Mouse (Mus musculus): ENCODE measurements around the gene Fbln7. TPM values are rescaled to one million over a fixed set of nuclear protein-coding genes. Genes with fewer than 3 reads are reported as not detected.
A peak's percentile ranks its signal among the peaks of the same experiment; 100 is the strongest.

The Fbln7 gene
- total RNA-seq, 2 experiments from 2014 or later = 12.1 to 12.8 TPM

- DNase-seq = no peak
These were observed 8.9 kb downstream of the Fbln7 start for GRCm38 (mm10) chr2:128871656-128872055.

- DNase-seq = no peak
These were observed 9.5 kb downstream of the Fbln7 start for GRCm38 (mm10) chr2:128872256-128872655.

GRCm38 (mm10) chr2:128875526-128875925 is 12.7 kb downstream of the Fbln7 start:
- DNase-seq = no peak

- no peak for DNase-seq
These were observed 18.5 kb downstream of the Fbln7 start for GRCm38 (mm10) chr2:128881236-128881635.

- no peak for DNase-seq
These were observed 22.5 kb downstream of the Fbln7 start for GRCm38 (mm10) chr2:128885225-128885811.

GRCm38 (mm10) chr2:128887866-128888550 is 25.2 kb downstream of the Fbln7 start:
- no peak for DNase-seq

- no peak for DNase-seq
These were observed 28.0 kb downstream of the Fbln7 start for GRCm38 (mm10) chr2:128890661-128891335.

- DNase-seq = no peak
These were observed 29.5 kb downstream of the Fbln7 start for GRCm38 (mm10) chr2:128892180-128892721.

GRCm38 (mm10) chr2:128902843-128903242 is 40.1 kb downstream of the Fbln7 start:
- no peak for DNase-seq

- no peak for DNase-seq
These were observed 40.9 kb downstream of the Fbln7 start for GRCm38 (mm10) chr2:128903661-128904060.

- DNase-seq = no peak
These were observed 52.2 kb downstream of the Fbln7 start for GRCm38 (mm10) chr2:128914978-128915377.

GRCm38 (mm10) chr2:128916528-128916927 is 53.7 kb downstream of the Fbln7 start:
- DNase-seq = no peak

- no peak for DNase-seq
These were observed 62.0 kb downstream of the Fbln7 start for GRCm38 (mm10) chr2:128924799-128925198.

- DNase-seq = no peak
These were observed 65.7 kb downstream of the Fbln7 start for GRCm38 (mm10) chr2:128928446-128928845.

- no peak for DNase-seq
These were observed 67.9 kb downstream of the Fbln7 start for GRCm38 (mm10) chr2:128930704-128931103.

- DNase-seq = no peak
These were observed 73.5 kb downstream of the Fbln7 start for GRCm38 (mm10) chr2:128936256-128936655.

GRCm38 (mm10) chr2:128943538-128944528 is 81.1 kb downstream of the Fbln7 start, which contains the start of gene Zc3h8:
Zc3h8 (minus strand) TSS chr2:128944077.
- peak; percentile 99 for DNase-seq

Data from gastrocnemius, postnatal 10 days (tissue).